Mouse (Mus musculus) thymus, adult 18-20 months (tissue): ENCODE results near the gene Pde4d.

Experiments used
- DNase-seq, 2 experiments: peaks; one replicate each; pipeline ENCODE4 v3.0.0; 2022; ENCODE audit warnings: mixed read lengths in 2 of 2

Gene Pde4d

GRCm38 (mm10) chr13:108449116-108450097, at the start of gene Pde4d:
TSS of gene Pde4d (plus strand) at chr13:108449948.
- no peak for DNase-seq

GRCm38 (mm10) chr13:108403197-108403596, 46.6 kb upstream of the Pde4d start:
- DNase-seq: no peak

GRCm38 (mm10) chr13:108404372-108404771, 45.4 kb upstream of the Pde4d start:
- no peak for DNase-seq

- no peak for DNase-seq
Measured at GRCm38 (mm10) chr13:108415464-108415863, 34.3 kb upstream of the Pde4d start.

- no peak for DNase-seq
Measured at GRCm38 (mm10) chr13:108418741-108419507, 30.8 kb upstream of the Pde4d start.

- no peak for DNase-seq
Measured at GRCm38 (mm10) chr13:108426322-108426721, 23.4 kb upstream of the Pde4d start.

- DNase-seq: no peak
Measured at GRCm38 (mm10) chr13:108428809-108429208, 20.9 kb upstream of the Pde4d start.

GRCm38 (mm10) chr13:108429623-108430022, 20.1 kb upstream of the Pde4d start:
- no peak for DNase-seq

GRCm38 (mm10) chr13:108431776-108432175, 18.0 kb upstream of the Pde4d start:
- no peak for DNase-seq

GRCm38 (mm10) chr13:108435687-108436086, 14.1 kb upstream of the Pde4d start:
- no peak for DNase-seq

GRCm38 (mm10) chr13:108437424-108437823, 12.3 kb upstream of the Pde4d start:
- DNase-seq: no peak

GRCm38 (mm10) chr13:108439012-108439411, 10.7 kb upstream of the Pde4d start:
- DNase-seq: no peak

GRCm38 (mm10) chr13:108448348-108448931, 1.3 kb upstream of the Pde4d start:
- DNase-seq: no peak

- DNase-seq: no peak
Measured at GRCm38 (mm10) chr13:108451122-108451521, 1.4 kb downstream of the Pde4d start.

- DNase-seq: no peak
Measured at GRCm38 (mm10) chr13:108453064-108453919, 3.5 kb downstream of the Pde4d start.

- no peak for DNase-seq
Measured at GRCm38 (mm10) chr13:108462518-108462917, 12.8 kb downstream of the Pde4d start.

GRCm38 (mm10) chr13:108465755-108466154, 16.0 kb downstream of the Pde4d start:
- no peak for DNase-seq

GRCm38 (mm10) chr13:108467046-108467445, 17.3 kb downstream of the Pde4d start:
- no peak for DNase-seq

- DNase-seq: no peak
Measured at GRCm38 (mm10) chr13:108480451-108480850, 30.7 kb downstream of the Pde4d start.

GRCm38 (mm10) chr13:108485036-108485435, 35.3 kb downstream of the Pde4d start:
- no peak for DNase-seq

GRCm38 (mm10) chr13:108487066-108487465, 37.3 kb downstream of the Pde4d start:
- no peak for DNase-seq

- no peak for DNase-seq
Measured at GRCm38 (mm10) chr13:108489825-108490224, 40.1 kb downstream of the Pde4d start.
